Mouse (Mus musculus) ES-E14 (cell line): ENCODE measurements around the gene Cetn4. TPM values are rescaled to one million over a fixed set of nuclear protein-coding genes. Genes with fewer than 3 reads are reported as not detected.

Experiments used
- DNase-seq: peaks from one replicate; pipeline ENCODE4 v3.0.0-alpha.2; 2013; ENCODE audit warnings: low read depth, low spot score
- H3K27ac ChIP-seq: 2 replicates; pipeline ENCODE4 v1.5.1; 2012; ENCODE audit warnings: low read depth, mild to moderate bottlenecking, low read length, moderate library complexity, mixed read lengths; ENCODE audit not compliant: poor library complexity, insufficient read depth, severe bottlenecking
- H3K36me3 ChIP-seq: 2 replicates; pipeline ENCODE4 v1.6.1; 2012; ENCODE audit warnings: mild to moderate bottlenecking, low read length, moderate library complexity, mixed read lengths; ENCODE audit not compliant: control insufficient read depth, poor library complexity, insufficient read depth, severe bottlenecking
- H3K4me1 ChIP-seq, 2 experiments: fragments of 150-350 bp in 1 of 2; sonication (generic) in 1 of 2; 2 replicates each; pipeline ENCODE4 v1.6.1; 2012; ENCODE audit warnings: low read length in 2 of 2, mild to moderate bottlenecking in 1 of 2, mixed read lengths in 1 of 2; ENCODE audit not compliant: control insufficient read depth in 2 of 2, insufficient read depth in 2 of 2, poor library complexity in 1 of 2
- H3K4me3 ChIP-seq, 2 experiments: fragments of 150-350 bp in 1 of 2; sonication (generic) in 1 of 2; 2 replicates each; pipeline ENCODE4 v1.5.1; 2012; ENCODE audit warnings: low read length in 2 of 2, low read depth in 1 of 2, mild to moderate bottlenecking in 1 of 2, mixed read lengths in 1 of 2; ENCODE audit not compliant: insufficient read depth in 1 of 2, poor library complexity in 1 of 2, severe bottlenecking in 1 of 2
- H3K9ac ChIP-seq: 2 replicates; pipeline ENCODE4 v1.6.1; 2012; ENCODE audit warnings: low read depth, mild to moderate bottlenecking, low read length, mixed read lengths; ENCODE audit not compliant: poor library complexity, insufficient read depth, severe bottlenecking
- H3K9me3 ChIP-seq: fragments of 150-350 bp; sonication (generic); 2 replicates; pipeline ENCODE4 v1.6.1; 2012; ENCODE audit warnings: low read depth, mild to moderate bottlenecking, low read length; ENCODE audit not compliant: control insufficient read depth, insufficient read depth
- CHD2 ChIP-seq: IDR thresholded peaks from 2 replicates; pipeline ENCODE4 v1.6.1; 2014; ENCODE audit warnings: mild to moderate bottlenecking, low read depth, low read length, inconsistent platforms
- HCFC1 ChIP-seq: IDR thresholded peaks from 2 replicates; pipeline ENCODE4 v1.6.1; 2012; ENCODE audit warnings: low read length, inconsistent platforms, borderline replicate concordance; ENCODE audit not compliant: insufficient read depth
- MAFK ChIP-seq: IDR thresholded peaks from 2 replicates; pipeline ENCODE4 v1.6.1; 2014; ENCODE audit warnings: mild to moderate bottlenecking, low read depth, low read length, inconsistent platforms; ENCODE audit not compliant: insufficient read depth
- ZC3H11A ChIP-seq: IDR thresholded peaks from 2 replicates; pipeline ENCODE4 v1.6.1; 2012; ENCODE audit warnings: low read depth, mild to moderate bottlenecking, inconsistent platforms, low read length, borderline replicate concordance
- ZNF384 ChIP-seq: IDR thresholded peaks from 2 replicates; pipeline ENCODE4 v1.6.1; 2012; ENCODE audit warnings: low read depth, low read length, inconsistent platforms
- in situ Hi-C, 2 experiments: fragments of 600-800 bp; cut with MboI; formaldehyde crosslinking; loops; one replicate each; pipeline ENCODE4 v1.15.1; 2025; ENCODE audit warnings: low sequenced_read_pairs in 2 of 2, inconsistent platforms in 1 of 2; ENCODE audit not compliant: unreplicated experiment in 2 of 2
- total RNA-seq: library from RNA; depleted of rRNA; stranded (reverse); fragments of 300-350 nt; gene quantifications from 2 replicates; pipeline ENCODE4 v1.2.3, GENCODE M21; 2012

The Cetn4 gene
- total RNA-seq, 1 experiment, result 0.22 TPM

DNA sequence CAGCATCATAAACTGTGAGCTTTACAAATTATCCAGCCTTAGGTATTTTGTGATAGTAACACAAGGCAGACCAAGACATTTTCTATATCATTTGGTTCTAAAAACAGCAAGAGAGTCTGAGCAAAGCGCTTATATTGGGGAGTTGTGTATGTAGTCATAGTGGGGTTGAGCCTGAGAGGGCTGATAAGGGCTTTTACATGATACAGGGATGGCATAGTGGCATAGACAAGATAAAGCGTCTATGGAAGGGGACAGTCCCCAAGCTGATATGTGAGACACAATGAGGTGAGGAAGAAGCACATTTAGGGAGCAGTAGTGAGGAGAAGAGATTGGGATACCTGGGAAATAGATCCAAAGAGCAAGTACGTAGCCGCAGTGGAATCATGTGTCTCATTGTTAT, 21.5 kb upstream of the Cetn4 start:
- H3K9me3 ChIP-seq, result no peaks in the 10 kb centered on the region
- H3K27ac ChIP-seq, result no peak overlapping the region
- TF ChIP-seq ZC3H11A (no peak), ZNF384 (no peak), MAFK (no peak), HCFC1 (no peak), CHD2 (no peak)
- in situ Hi-C loops, result no loop called here
- no peak for DNase-seq
- H3K36me3 ChIP-seq, result no peaks in the 10 kb centered on the region
- H3K4me1 ChIP-seq, result peaks cover 0 to 5% of the 10 kb centered on the region in 2 experiments; a peak in 1 of 4 replicates
- no peak overlapping the region for H3K4me3 ChIP-seq
- H3K9ac ChIP-seq, result no peak overlapping the region

DNA sequence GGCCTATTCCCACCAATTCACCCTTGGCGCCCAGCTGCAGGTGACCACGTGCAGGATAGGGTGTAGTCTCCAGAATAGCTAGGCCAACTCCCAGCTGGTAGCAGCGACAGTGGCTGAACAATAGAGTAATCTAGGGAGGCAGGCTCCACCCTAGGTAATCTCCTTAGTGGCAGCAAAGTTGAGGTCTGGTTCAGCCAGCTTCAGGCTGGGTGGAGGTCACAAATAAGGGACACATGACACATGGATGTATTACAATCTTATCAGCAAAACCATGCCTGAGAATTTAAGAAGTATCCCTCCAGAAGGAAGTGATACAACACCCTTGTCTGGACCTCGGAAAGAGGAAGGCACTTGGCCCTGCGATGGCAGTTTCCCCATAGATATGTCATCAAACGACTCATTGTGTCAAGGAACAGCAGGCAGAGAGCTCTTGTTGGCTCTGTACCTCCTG, 19.5 kb upstream of the Cetn4 start:
- peaks cover 0 to 5% of the 10 kb centered on the region in 2 experiments; a peak in 1 of 4 replicates for H3K4me1 ChIP-seq
- H3K4me3 ChIP-seq, result no peak overlapping the region
- no peak for DNase-seq
- in situ Hi-C loops, result no loop called here
- no peaks in the 10 kb centered on the region for H3K36me3 ChIP-seq
- no peak overlapping the region for H3K27ac ChIP-seq
- no peak for TF ChIP-seq ZNF384
- TF ChIP-seq HCFC1, result no peak
- TF ChIP-seq CHD2, result no peak
- no peak for TF ChIP-seq MAFK
- TF ChIP-seq ZC3H11A, result no peak
- H3K9ac ChIP-seq, result no peak overlapping the region
- no peaks in the 10 kb centered on the region for H3K9me3 ChIP-seq

DNA sequence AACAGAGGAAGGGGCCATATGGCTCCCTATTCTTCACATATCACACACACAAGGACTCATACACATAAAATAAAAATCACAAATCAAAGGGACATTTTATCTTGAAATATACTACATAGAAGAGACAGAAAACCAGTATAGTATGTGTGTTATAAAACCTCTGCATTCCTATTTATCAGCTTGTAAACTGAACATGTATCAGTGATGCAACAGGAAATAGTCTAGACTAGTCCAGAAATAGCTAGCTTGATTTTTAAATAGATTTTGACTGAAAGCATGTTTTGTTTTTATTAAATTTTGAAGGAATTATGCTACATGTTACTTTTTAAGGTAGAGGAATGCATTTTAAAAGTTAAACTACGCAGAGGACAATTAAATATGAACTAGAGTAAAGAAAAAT, 17.5 kb upstream of the Cetn4 start:
- Histone ChIP-seq H3K36me3 (no peaks in the 10 kb centered on the region), H3K4me1 (peaks cover 0 to 5% of the 10 kb centered on the region in 2 experiments; a peak in 1 of 4 replicates), H3K9ac (no peak overlapping the region), H3K9me3 (no peaks in the 10 kb centered on the region), H3K27ac (no peak overlapping the region), H3K4me3 (no peak overlapping the region)
- in situ Hi-C loops, result no loop called here
- no peak for TF ChIP-seq HCFC1
- no peak for TF ChIP-seq ZC3H11A
- TF ChIP-seq ZNF384, result no peak
- TF ChIP-seq CHD2, result no peak
- TF ChIP-seq MAFK, result no peak
- no peak for DNase-seq

DNA sequence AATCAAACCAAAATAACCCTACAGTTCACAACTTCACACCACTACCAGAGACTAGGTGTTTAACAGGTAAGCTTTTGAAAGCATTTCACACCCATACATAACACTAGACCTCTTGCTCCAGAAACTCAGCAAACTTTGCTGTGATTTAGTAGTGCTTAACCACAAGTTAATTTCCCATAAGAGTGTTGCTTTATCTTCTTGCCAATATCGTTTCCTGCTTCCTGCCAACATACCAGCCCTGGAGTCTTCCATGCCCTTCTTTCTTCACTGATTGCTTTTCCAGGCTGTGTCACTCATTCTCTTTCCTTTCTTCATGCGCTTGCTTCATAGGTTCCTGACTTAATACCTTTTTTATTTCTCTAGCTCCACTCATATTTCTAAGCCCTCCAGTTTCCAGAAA, 16.0 kb upstream of the Cetn4 start:
- DNase-seq, result no peak
- no peak overlapping the region for H3K4me3 ChIP-seq
- TF ChIP-seq ZC3H11A (no peak), CHD2 (no peak), ZNF384 (no peak), HCFC1 (no peak), MAFK (no peak)
- no peaks in the 10 kb centered on the region for H3K9me3 ChIP-seq
- peaks cover 0 to 5% of the 10 kb centered on the region in 2 experiments; a peak in 1 of 4 replicates for H3K4me1 ChIP-seq
- H3K9ac ChIP-seq, result no peak overlapping the region
- in situ Hi-C loops, result no loop called here
- no peak overlapping the region for H3K27ac ChIP-seq
- no peaks in the 10 kb centered on the region for H3K36me3 ChIP-seq

DNA sequence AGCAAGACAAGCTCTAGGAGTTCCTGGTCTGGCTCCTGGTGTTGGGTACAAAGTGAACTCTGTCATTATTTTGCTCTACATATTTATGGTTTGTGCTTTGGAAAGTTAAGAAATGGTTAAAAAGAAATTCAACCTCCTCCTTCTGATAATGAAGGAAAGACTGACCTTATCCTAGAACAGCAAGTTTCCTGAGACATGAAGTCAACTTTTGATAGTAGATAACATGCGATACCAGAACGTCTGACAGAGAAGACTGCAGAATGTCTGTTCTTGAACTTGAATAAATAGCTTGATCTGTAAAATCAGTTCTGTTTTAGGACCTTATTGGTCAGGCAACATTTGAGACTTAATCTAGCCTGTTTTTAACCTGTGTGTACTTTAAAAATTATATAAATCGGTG, 14.1 kb upstream of the Cetn4 start:
- Histone ChIP-seq H3K9me3 (no peaks in the 10 kb centered on the region), H3K36me3 (no peaks in the 10 kb centered on the region), H3K4me3 (no peak overlapping the region), H3K9ac (no peak overlapping the region), H3K27ac (no peak overlapping the region), H3K4me1 (peaks cover 0 to 2% of the 10 kb centered on the region in 2 experiments; a peak in 1 of 4 replicates)
- in situ Hi-C loops, result no loop called here
- no peak for DNase-seq
- no peak for TF ChIP-seq HCFC1
- no peak for TF ChIP-seq ZC3H11A
- TF ChIP-seq CHD2, result no peak
- TF ChIP-seq MAFK, result no peak
- no peak for TF ChIP-seq ZNF384
